Mouse (Mus musculus) thymus, postnatal 36 days (tissue): ENCODE results near the gene Spem1.
A peak's percentile ranks its signal among the peaks of the same experiment; 100 is the strongest.

Experiments
- DNase-seq, 2 experiments: peaks; one replicate each; pipeline ENCODE4 v3.0.0; 2022; ENCODE audit warnings: mixed read lengths in 2 of 2

The Spem1 gene

GRCm38 (mm10) chr11:69835966-69836335 is 14.0 kb upstream of the Spem1 start:
- DNase-seq = no peak

GRCm38 (mm10) chr11:69835326-69835965 is 13.5 kb upstream of the Spem1 start:
- no peak for DNase-seq

- DNase-seq = peak; percentile 60 to 73
Measured at GRCm38 (mm10) chr11:69834001-69834549, 12.1 kb upstream of the Spem1 start.

- DNase-seq = no peak
Measured at GRCm38 (mm10) chr11:69833554-69833953, 11.6 kb upstream of the Spem1 start.

- DNase-seq = no peak
Measured at GRCm38 (mm10) chr11:69828832-69829231, 6.9 kb upstream of the Spem1 start.

GRCm38 (mm10) chr11:69823456-69823855 is 1.5 kb upstream of the Spem1 start:
- DNase-seq = no peak

- DNase-seq = no peak
Measured at GRCm38 (mm10) chr11:69818871-69819270, 3.1 kb downstream of the Spem1 start.

- no peak for DNase-seq
Measured at GRCm38 (mm10) chr11:69818365-69818764, 3.6 kb downstream of the Spem1 start, which contains the start of gene Spem2. TSS of gene Spem2 (minus strand) at chr11:69818465.

GRCm38 (mm10) chr11:69816520-69816919 is 5.5 kb downstream of the Spem1 start:
- DNase-seq = no peak

GRCm38 (mm10) chr11:69815155-69815554 is 6.8 kb downstream of the Spem1 start, which contains the start of gene Gm39566:
TSS of gene Gm39566 (minus strand) at chr11:69815298.
- DNase-seq = no peak

GRCm38 (mm10) chr11:69810280-69810679 is 11.7 kb downstream of the Spem1 start:
- DNase-seq = no peak

GRCm38 (mm10) chr11:69807641-69808040 is 14.3 kb downstream of the Spem1 start:
- DNase-seq = no peak

- no peak for DNase-seq
Measured at GRCm38 (mm10) chr11:69806378-69806777, 15.6 kb downstream of the Spem1 start.

- DNase-seq = no peak
Measured at GRCm38 (mm10) chr11:69804972-69805909, 16.7 kb downstream of the Spem1 start, which contains the start of gene Tmem102. TSS of gene Tmem102 (minus strand) at chr11:69805624.

- DNase-seq = no peak
Measured at GRCm38 (mm10) chr11:69804652-69804940, 17.4 kb downstream of the Spem1 start.

- peak; percentile 80 to 84 for DNase-seq
Measured at GRCm38 (mm10) chr11:69803786-69804651, 18.0 kb downstream of the Spem1 start.

GRCm38 (mm10) chr11:69803328-69803727 is 18.7 kb downstream of the Spem1 start:
- DNase-seq = no peak

- DNase-seq = peak; percentile 81 to 83
Measured at GRCm38 (mm10) chr11:69802648-69803105, 19.3 kb downstream of the Spem1 start.

- DNase-seq = no peak
Measured at GRCm38 (mm10) chr11:69801379-69801977, 20.5 kb downstream of the Spem1 start, which contains the start of gene Fgf11. TSS of gene Fgf11 (minus strand) at chr11:69801857.

- DNase-seq = no peak
Measured at GRCm38 (mm10) chr11:69800392-69801197, 21.4 kb downstream of the Spem1 start.

GRCm38 (mm10) chr11:69800138-69800391 is 21.9 kb downstream of the Spem1 start:
- no peak for DNase-seq
